Mouse (Mus musculus) urinary bladder, postnatal 4 days (tissue): Measurements from ENCODE around the gene Cx3cr1.
"Not testable (repeated sequence)": the region's sequence is repeated elsewhere in the genome, so short reads cannot be mapped to it uniquely, and the experiment has no call there.

Experiments
- DNase-seq, 2 experiments: peaks; one replicate each; pipeline ENCODE4 v3.0.0; 2021 to 2022; ENCODE audit warnings: low spot score in 2 of 2

Cx3cr1 gene

GRCm38 (mm10) chr9:120069779-120070178, at the start of gene Cx3cr1:
TSS of gene Cx3cr1 (minus strand) at chr9:120069879.
- no peak for DNase-seq

DNA sequence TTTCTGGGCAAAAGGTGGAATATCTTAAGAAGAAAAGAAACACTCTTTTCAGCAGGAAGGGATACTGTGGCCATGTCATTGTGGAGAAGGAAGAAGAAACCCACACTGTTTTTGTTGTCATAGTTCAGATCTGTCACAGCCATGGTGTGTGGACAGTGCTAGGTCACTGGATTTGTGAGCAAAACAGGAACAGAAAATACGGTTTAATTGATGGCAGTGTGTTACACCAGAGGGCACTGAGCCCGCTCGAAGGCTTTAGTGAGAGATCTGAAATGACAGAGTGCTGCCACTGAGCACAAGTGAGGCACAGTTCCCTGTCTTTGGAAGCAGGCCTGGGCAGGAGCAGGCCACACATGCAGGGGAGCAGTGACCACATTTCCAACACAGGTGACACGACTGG, 48.5 kb upstream of the Cx3cr1 start:
- no peak for DNase-seq

DNA sequence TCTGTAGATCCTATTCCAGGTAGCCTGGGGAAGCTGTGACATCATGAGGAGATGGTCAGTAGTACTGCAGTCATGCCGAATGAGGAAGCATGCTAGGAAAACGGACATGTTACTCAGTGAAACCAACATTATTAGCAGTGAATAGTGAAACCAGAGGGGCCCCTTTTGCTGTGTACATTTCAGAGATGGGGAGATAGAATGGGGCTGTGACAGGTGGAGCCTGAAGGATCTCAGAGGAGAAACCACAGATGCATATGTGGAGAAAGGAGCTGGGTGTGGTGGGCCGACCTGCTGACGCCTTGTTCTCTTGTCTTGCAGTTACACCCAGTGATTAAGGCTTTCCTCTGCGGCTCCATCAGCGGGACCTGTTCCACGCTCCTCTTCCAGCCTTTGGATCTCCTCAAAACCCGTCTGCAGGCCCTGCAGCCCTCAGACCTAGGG, 46.5 kb upstream of the Cx3cr1 start:
- DNase-seq, result no peak

DNA sequence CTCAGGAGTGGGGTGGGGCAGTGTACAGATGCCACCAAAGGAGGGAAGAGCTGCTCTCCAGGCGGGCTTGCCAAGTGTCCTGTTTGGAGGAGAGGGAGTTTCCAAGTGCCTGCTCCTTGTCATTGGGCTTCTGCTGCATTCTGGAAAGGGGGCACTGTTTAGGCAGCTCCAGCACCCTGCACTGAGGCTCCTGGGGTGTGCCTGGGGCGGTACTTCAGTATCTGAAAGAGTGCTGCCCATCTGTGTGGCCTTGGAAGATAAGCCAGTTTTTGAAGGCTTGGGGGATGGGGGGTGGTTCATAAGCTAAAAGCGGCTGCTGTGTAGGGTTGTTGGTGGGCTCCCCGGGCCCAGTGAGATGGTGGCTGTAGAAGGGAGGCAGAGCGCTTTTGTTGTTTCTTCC, 45.9 kb upstream of the Cx3cr1 start:
- no peak for DNase-seq

GRCm38 (mm10) chr9:120114789-120115151, 45.1 kb upstream of the Cx3cr1 start:
- no peak for DNase-seq

- DNase-seq, result no peak
These were observed 44.5 kb upstream of the Cx3cr1 start for GRCm38 (mm10) chr9:120114051-120114788.

GRCm38 (mm10) chr9:120113456-120113855, 43.8 kb upstream of the Cx3cr1 start:
- DNase-seq, result no peak

DNA sequence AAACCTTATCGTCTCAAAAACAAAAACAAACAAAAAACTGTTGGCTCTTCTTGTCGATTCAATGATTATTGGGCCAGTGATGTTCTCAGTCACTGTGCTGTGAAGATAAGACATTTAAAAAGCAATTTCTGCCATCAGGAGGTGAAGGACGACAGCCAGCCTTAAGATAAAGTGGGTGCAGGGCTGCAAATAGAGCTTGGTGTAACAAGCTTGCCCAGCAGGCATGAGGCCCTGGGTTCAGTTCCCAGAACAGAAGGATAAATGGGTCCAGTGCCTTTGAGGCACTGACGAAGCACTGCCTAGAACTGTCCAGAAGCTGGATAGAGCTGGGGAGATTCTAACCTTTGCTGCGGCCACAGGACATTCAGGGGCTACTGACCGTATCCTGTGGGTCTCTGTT, 42.8 kb upstream of the Cx3cr1 start:
- no peak for DNase-seq

GRCm38 (mm10) chr9:120111156-120111945, 41.7 kb upstream of the Cx3cr1 start:
- no peak for DNase-seq

DNA sequence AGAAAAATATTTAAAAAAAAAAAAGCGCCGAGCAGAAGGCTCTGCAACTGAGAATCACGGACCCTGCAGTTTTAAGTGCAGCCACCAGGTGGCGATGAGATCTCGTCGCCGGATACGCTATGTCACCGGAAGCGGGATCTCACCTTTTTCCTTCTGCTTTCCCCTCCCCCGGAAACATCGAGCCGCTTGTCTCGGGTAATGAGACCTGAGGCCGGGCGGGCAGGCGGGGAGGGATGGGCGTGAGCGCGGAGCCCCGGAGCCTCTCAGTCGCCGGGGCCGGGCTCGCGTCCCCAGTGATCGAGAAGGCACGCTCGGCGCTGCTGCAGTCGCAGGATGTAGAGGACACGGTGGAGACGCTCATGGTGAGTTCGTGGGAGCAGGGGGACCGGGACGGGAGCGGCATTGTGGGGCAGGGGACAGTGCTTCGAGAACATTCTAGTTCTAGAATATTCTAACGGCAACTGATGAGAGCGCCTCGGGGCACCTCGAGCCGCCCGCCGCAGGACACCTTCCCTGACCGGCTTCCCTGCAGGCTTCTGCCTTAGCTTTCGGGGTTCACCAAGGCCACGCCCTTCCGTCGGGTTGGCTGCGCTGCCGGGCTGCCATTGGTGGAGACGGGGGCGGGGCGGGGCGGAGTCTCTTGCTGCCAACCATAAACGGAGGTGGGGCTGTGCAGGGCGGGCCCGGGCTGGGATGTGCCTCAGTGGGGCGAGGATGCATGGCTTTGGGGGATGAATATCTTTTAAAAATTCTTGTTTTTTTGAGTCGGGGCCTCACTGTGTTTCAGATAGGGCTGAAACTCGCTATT, 40.7 kb upstream of the Cx3cr1 start, which contains the start of gene Slc25a38:
Slc25a38 (plus strand) TSS at position 164 of the 808 bp plus-strand sequence.
- DNase-seq, result peak; percentile 92 to 98

- not testable (repeated sequence) for DNase-seq
These were observed 39.3 kb upstream of the Cx3cr1 start for GRCm38 (mm10) chr9:120108953-120109352.

- DNase-seq, result no peak
These were observed 31.5 kb upstream of the Cx3cr1 start for GRCm38 (mm10) chr9:120101165-120101564.

- DNase-seq, result no peak
These were observed 29.6 kb upstream of the Cx3cr1 start for GRCm38 (mm10) chr9:120099304-120099703.

DNA sequence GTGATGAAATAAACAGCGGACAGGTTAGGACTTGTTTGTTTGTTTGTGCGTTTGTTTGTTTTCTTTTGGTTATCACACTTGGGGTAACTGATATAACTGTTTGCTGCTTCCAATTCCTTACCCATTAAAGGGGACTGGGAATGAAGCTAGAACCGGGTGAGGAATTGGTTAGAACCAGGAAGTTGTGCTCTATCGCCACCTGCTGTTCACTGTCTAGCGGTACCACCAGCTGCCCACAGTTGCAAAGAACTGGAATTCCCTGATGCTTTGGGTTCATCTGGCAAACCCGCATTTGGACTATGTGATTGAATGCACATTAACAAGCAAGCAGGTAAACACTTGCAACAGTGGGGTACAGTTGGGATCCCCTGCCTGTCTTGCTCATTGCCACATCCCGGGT, 29.0 kb upstream of the Cx3cr1 start:
- DNase-seq, result peak in 1 of 2 experiments; percentile 69

DNA sequence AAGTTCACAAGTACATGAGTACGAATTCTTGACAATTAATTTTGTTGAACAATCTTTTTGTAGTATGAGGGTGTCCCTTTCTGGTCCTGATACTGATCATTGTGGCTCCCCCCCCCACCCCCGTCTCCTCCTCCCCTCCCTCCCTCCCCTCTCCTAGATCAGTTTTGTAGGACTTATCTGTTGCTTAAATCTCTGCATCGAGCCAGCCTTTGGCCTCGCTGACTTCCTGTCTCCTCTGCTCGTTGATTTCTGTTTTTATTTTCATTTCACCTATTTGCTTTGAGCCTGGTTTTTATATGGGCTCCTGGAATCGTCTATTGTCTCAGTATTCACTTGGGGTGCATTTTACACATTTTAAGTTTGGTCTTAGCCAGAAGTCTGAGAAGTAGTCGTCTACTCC, 26.2 kb upstream of the Cx3cr1 start:
- DNase-seq, result no peak

- no peak for DNase-seq
These were observed 24.0 kb upstream of the Cx3cr1 start for GRCm38 (mm10) chr9:120093701-120094100.

DNA sequence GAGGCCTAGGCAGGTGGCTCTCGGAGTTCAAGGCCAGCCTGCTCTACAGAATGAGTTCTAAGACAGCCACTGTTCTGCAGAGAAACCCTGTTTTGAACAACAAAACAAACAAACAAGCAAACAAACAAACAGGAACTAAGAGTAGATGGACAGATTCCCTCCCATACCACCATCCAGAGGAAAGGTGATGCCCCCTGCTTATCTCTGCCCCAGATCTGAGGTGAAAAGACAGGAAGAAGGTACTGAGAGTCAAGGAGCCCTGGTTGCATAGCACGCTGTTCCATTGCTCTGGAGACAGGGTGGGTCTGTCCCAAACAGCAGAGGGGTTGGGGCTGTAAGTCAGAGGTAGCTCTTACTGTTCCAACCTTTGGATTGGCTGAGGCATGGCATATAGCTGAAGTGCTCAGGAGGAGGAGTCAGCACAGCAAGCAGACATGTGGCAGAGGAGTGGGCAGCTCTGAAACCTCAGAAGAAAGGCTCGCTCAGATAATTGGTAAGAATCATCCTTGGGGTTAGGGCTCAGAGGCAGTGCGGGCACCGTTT, 22.1 kb upstream of the Cx3cr1 start, which contains the start of gene Ccr8:
Ccr8 (plus strand) TSS at position 419 of the 543 bp plus-strand sequence.
- DNase-seq, result no peak

- DNase-seq, result no peak
These were observed 21.4 kb upstream of the Cx3cr1 start for GRCm38 (mm10) chr9:120091086-120091485.

GRCm38 (mm10) chr9:120089125-120089524, 19.4 kb upstream of the Cx3cr1 start:
- DNase-seq, result no peak

- DNase-seq, result no peak
These were observed 14.7 kb upstream of the Cx3cr1 start for GRCm38 (mm10) chr9:120084406-120084805.

GRCm38 (mm10) chr9:120083158-120083894, 13.6 kb upstream of the Cx3cr1 start:
- no peak for DNase-seq
